Mouse (Mus musculus) gastrocnemius, postnatal 10 days (tissue): ENCODE results near the gene Ttll9. TPM values are rescaled to one million over a fixed set of nuclear protein-coding genes. Genes with fewer than 3 reads are reported as not detected.

ENCODE experiments used
- DNase-seq: peaks from one replicate; pipeline ENCODE4 v3.0.0; 2021; ENCODE audit warnings: mixed read lengths
- total RNA-seq, 2 experiments: library from RNA; stranded (reverse); gene quantifications; 2 replicates each; pipeline ENCODE4 v1.2.3; 2021

Ttll9 gene
- total RNA-seq, 2 experiments from 2014 or later, result not detected

DNA sequence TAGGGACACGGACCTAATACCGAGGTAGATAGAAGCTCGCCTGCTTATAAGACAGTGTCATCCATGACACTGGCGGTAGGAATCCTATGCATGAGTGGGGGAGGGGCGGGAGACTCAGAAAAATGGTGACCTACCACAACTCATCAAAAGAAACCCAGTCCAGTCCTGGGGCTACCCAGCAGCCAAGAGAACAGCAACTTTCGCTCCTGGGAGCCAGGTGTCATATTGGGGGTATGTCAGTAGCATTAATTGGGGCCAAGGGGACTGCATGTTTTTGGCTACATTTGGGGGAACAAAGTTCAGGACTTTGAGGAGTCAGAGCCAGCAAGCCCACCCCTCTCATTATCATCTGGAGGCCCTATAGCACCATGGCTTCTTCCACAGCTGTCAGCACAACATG lies 88.8 kb downstream of the Ttll9 start:
- DNase-seq, result no peak

- DNase-seq, result no peak
These were observed 89.3 kb downstream of the Ttll9 start for GRCm38 (mm10) chr2:153051537-153051936.

DNA sequence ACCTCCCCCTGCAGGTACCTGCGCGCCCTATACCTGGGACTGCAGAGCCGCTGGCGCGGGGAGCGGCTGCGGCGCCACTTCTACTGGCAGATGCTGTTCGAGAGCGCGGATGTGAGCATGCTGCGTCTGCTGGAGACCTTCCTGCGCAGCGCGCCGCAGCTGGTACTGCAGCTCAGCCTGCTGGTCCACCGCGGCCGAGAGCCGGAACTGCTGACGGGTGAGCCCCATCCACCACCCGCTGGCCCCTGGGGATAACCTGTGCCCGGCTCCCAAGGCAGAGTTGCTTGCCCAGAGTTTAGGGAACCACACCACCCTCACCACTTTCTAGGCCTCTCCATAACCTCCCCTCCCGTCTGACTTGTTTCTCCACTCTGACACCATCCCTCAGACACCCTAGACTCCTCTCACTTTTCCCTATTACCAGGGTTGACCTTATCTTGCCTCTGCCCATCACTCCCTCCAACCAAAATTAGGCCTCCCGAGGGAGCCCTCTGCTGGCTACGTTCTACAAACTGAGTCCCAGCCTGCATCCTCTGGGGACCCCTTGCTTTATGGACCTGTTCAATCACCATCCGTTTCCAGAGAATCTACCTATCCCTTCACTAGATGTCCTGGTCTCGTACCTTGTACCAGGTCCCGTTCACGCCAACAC lies 90.5 kb downstream of the Ttll9 start:
- DNase-seq, result no peak

DNA sequence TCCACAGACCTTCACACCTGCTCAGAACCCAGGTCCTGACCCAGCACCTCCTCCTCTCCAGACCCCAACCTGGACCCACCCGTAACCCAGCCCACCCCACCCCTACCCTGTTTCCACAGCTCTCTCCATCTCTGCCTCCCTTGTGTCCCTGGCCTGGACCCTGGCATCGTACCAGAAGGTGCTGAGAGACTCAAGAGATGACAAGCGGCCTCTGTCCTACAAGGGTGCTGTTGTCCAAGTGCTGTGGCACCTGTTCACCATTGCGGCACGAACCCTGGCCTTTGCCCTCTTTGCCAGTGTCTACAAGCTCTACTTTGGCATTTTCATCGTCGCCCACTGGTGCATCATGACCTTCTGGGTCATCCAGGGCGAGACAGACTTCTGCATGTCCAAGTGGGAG lies 91.6 kb downstream of the Ttll9 start:
- no peak for DNase-seq

GRCm38 (mm10) chr2:153055270-153055920 lies 93.1 kb downstream of the Ttll9 start:
- DNase-seq, result no peak

Other genes starting within 250 kb of the Ttll9 start
- gene Id1, start 226.2 kb upstream of the Ttll9 start, total RNA-seq, result 10 to 100 TPM; 17.6 to 21.1 TPM
- gene Cox4i2, start 208.3 kb upstream of the Ttll9 start, total RNA-seq, result 1 to 10 TPM; 5.6 to 6.9 TPM
- 10 to 100 TPM; 19.6 to 21.4 TPM for gene Bcl2l1, start 130.8 kb upstream of the Ttll9 start, total RNA-seq
- 10 to 100 TPM; 10.4 to 12.8 TPM for gene Tpx2, start 114.5 kb upstream of the Ttll9 start, total RNA-seq
- 100 to 1,000 TPM; 111 to 112 TPM for gene Mylk2, start 51.1 kb upstream of the Ttll9 start, total RNA-seq
- gene Foxs1, start 29.3 kb upstream of the Ttll9 start, total RNA-seq, result 1 to 10 TPM; 4.6 to 6.5 TPM
- 1 to 10 TPM; 2.5 to 3.1 TPM for gene Dusp15, start 10.8 kb upstream of the Ttll9 start, total RNA-seq
- gene Pdrg1, start 52.9 kb downstream of the Ttll9 start, total RNA-seq, result 10 to 100 TPM; 58.6 to 61.5 TPM
- gene Xkr7, start 69.4 kb downstream of the Ttll9 start, total RNA-seq, result under 1 TPM; 0.41 to 0.42 TPM
- 10 to 100 TPM in 1 of 2 experiments, 1 to 10 TPM in 1; 7.6 to 12.6 TPM for gene Ccm2l, start 103.5 kb downstream of the Ttll9 start, total RNA-seq
- gene Hck, start 146.0 kb downstream of the Ttll9 start, total RNA-seq, result 1 to 10 TPM in 1 of 2 experiments, under 1 TPM in 1; 0.85 to 2.3 TPM
- gene Tm9sf4, start 198.8 kb downstream of the Ttll9 start, total RNA-seq, result 10 to 100 TPM; 49.4 to 67.7 TPM